32 mouse cellular contexts compared by ENCODE assay signal in genomic region chr5:17495616-17496015, GRCm38 (mm10). TPM values are rescaled to one million over a fixed set of nuclear protein-coding genes. Genes with fewer than 3 reads are reported as not detected.
A peak's percentile ranks its signal among the peaks of the same experiment; 100 is the strongest.
DNase-seq lines count a peak whose midpoint lies in the region; ATAC-seq and TF ChIP-seq lines count a peak whose summit lies in the region.
"Had no signal": no experiment of that assay in that cellular context is flagged by ENCODE, and none has a peak within 500 bp of the region (broad histone marks: within the 10 kb centered on the region; RNA-seq: fewer than 3 reads in every experiment).

No protein-coding gene starts in this region.

- peak; percentile 27 for DNase-seq in adrenal gland, postnatal 14 days
- no peak for DNase-seq in adrenal gland, adult 18-20 months (ENCODE audit: low spot score in 2 of 2)
- peak; percentile 77 to 88 for DNase-seq in cerebellum, postnatal 14 days
- no peak for DNase-seq in cerebellum, postnatal 36 days
- DNase-seq in liver, adult 2 months (ENCODE audit: extremely low read depth, low read depth, low spot score): peak; percentile 30
- no peak for DNase-seq in liver, postnatal 0 days
- DNase-seq: cerebellum, adult 11 months; cerebellum, adult 8-10 months; gastrocnemius, postnatal 10 days; gastrocnemius, postnatal 36 days; heart, adult 2 months; heart, postnatal 14 days; heart, postnatal 4 days; kidney, adult 18-20 months had no signal

- H3K27ac ChIP-seq in liver, adult 2 months (replicated peaks; ENCODE audit: insufficient read depth, low read depth, low read length): no peak overlapping the region
- no peak overlapping the region for H3K27ac ChIP-seq in liver, postnatal 0 days (ENCODE audit: low read depth)
- H3K27ac ChIP-seq: forebrain, embryonic 10.5 days; forebrain, embryonic 13.5 days; heart, adult 2 months; heart, embryonic 10.5 days; heart, embryonic 13.5 days; hindbrain, embryonic 14.5 days; hindbrain, postnatal 0 days had no signal

- no peaks in the 10 kb centered on the region for H3K79me2 ChIP-seq in liver, adult 2 months (ENCODE audit: control insufficient read depth, insufficient read depth, low read length)

- no peaks in the 10 kb centered on the region for H3K36me3 ChIP-seq in liver, adult 2 months (ENCODE audit: control insufficient read depth, insufficient read depth, low read length)
- H3K36me3 ChIP-seq in liver, postnatal 0 days (replicated peaks; ENCODE audit: insufficient read depth, low read length): no peaks in the 10 kb centered on the region
- H3K36me3 ChIP-seq: forebrain, embryonic 10.5 days; heart, embryonic 10.5 days; heart, embryonic 13.5 days had no signal

- H3K4me2 ChIP-seq in liver, postnatal 0 days (ENCODE audit: low read depth, low read length): no peak overlapping the region
- H3K4me2 ChIP-seq: forebrain, embryonic 13.5 days; heart, embryonic 13.5 days; hindbrain, embryonic 14.5 days had no signal

- no peaks in the 10 kb centered on the region for H3K9me3 ChIP-seq in liver, postnatal 0 days (ENCODE audit: low read length)
- H3K9me3 ChIP-seq: forebrain, embryonic 10.5 days; forebrain, embryonic 13.5 days; heart, embryonic 10.5 days; heart, embryonic 13.5 days had no signal

- no peak overlapping the region for H3K9ac ChIP-seq in liver, adult 2 months (ENCODE audit: low read depth, low read length)
- no peak overlapping the region for H3K9ac ChIP-seq in liver, postnatal 0 days (replicated peaks)
- H3K9ac ChIP-seq: forebrain, embryonic 13.5 days; heart, embryonic 13.5 days; hindbrain, embryonic 14.5 days had no signal

- no peak for ATAC-seq in liver, postnatal 0 days
- ATAC-seq: CD4-positive, CD25-positive, alpha-beta regulatory T cell, adult 4 months; forebrain, embryonic 13.5 days; forebrain, embryonic 16.5 days; hindbrain, postnatal 0 days; inflammation-experienced regulatory T-cells, adult 6 months; intestine, embryonic 16.5 days had no signal

- no peaks in the 10 kb centered on the region for H3K27me3 ChIP-seq in liver, adult 2 months (ENCODE audit: control insufficient read depth, insufficient read depth, low read length)
- no peaks in the 10 kb centered on the region for H3K27me3 ChIP-seq in liver, postnatal 0 days (ENCODE audit: insufficient read depth, low read length)
- H3K27me3 ChIP-seq: forebrain, embryonic 13.5 days; heart, embryonic 13.5 days had no signal

- no peak for TF ChIP-seq CTCF in liver, adult 2 months (IDR thresholded peaks at IDR 0.05; ENCODE audit: low read depth, low read length)
- TF ChIP-seq CTCF in liver, postnatal 0 days (IDR thresholded peaks at IDR 0.05; ENCODE audit: low read depth): no peak

- H3K4me3 ChIP-seq in liver, adult 2 months (ENCODE audit: insufficient read depth, low read depth, low read length): no peak overlapping the region
- no peak overlapping the region for H3K4me3 ChIP-seq in liver, postnatal 0 days (ENCODE audit: low read depth, low read length)
- H3K4me3 ChIP-seq: forebrain, embryonic 10.5 days; forebrain, embryonic 13.5 days; heart, adult 2 months; heart, embryonic 10.5 days; heart, embryonic 13.5 days had no signal

- TF ChIP-seq EP300 in liver, postnatal 0 days (IDR thresholded peaks at IDR 0.05; ENCODE audit: low read depth): no peak

- WGBS in liver, adult 2 months: 51% methylated on average over 2 of the region's 2 CpGs
- WGBS in liver, postnatal 0 days (ENCODE audit: insufficient replicate concordance): 70% methylated on average over 2 of the region's 2 CpGs

- H3K4me1 ChIP-seq in liver, adult 2 months (ENCODE audit: control insufficient read depth, insufficient read depth, low read length): no peaks in the 10 kb centered on the region
- no peaks in the 10 kb centered on the region for H3K4me1 ChIP-seq in liver, postnatal 0 days (ENCODE audit: insufficient read depth)
- H3K4me1 ChIP-seq: forebrain, embryonic 10.5 days; heart, embryonic 10.5 days; heart, embryonic 13.5 days had no signal

- no peak for TF ChIP-seq POLR2A in liver, adult 2 months (IDR thresholded peaks at IDR 0.05; ENCODE audit: extremely low read depth, insufficient read depth, low read length)

RNA-seq across cellular contexts. Expression of gene Speer4f1, which starts 19.7 kb away (rescaled TPM):
- total RNA-seq in adrenal gland, postnatal 14 days (2021): not detected in 2 replicates
- total RNA-seq in adrenal gland, adult 18-20 months (2021): not detected
- total RNA-seq in liver, adult 2 months (2014; rRNA removed): not detected in 2 replicates
- polyA plus RNA-seq in liver, adult 2 months (2012; rRNA removed): not detected in 2 replicates
- polyA plus RNA-seq in liver, postnatal 0 days (2015; fragmentation: Nextera tagmentation; extraction: Ambion mirVana): not detected in 2 replicates
- total RNA-seq: gastrocnemius, adult 18-20 months; gastrocnemius, postnatal 10 days; gastrocnemius, postnatal 36 days; granulocyte monocyte progenitor cell, adult 5-6 weeks; heart, adult 2 months; heart, postnatal 14 days; heart, postnatal 4 days; hindbrain, postnatal 0 days; MEL had no signal
- polyA plus RNA-seq: C2C12; CD4-positive, CD25-positive, alpha-beta regulatory T cell, adult 4 months; embryonic facial prominence, embryonic 11.5 days; embryonic facial prominence, embryonic 14.5 days; forebrain, embryonic 10.5 days; forebrain, embryonic 13.5 days; forebrain, embryonic 16.5 days; heart, adult 2 months; heart, embryonic 10.5 days; heart, embryonic 13.5 days; heart, embryonic 16.5 days; hindbrain, embryonic 11.5 days; hindbrain, embryonic 14.5 days; hindbrain, postnatal 0 days; inflammation-experienced regulatory T-cells, adult 6 months; intestine, embryonic 16.5 days had no signal

Comparison
In these comparisons a context has a peak if more than half of its experiments do, and no peak if none do; other contexts are left out.
1. DNase-seq: peak in adrenal gland, postnatal 14 days (single experiment), cerebellum, postnatal 14 days (2 of 2) and liver, adult 2 months (single experiment); none in adrenal gland, adult 18-20 months (0 of 2), cerebellum, postnatal 36 days (0 of 2) and liver, postnatal 0 days (single experiment).